28 mouse cellular contexts compared by ENCODE assay signal in the genomic region with DNA sequence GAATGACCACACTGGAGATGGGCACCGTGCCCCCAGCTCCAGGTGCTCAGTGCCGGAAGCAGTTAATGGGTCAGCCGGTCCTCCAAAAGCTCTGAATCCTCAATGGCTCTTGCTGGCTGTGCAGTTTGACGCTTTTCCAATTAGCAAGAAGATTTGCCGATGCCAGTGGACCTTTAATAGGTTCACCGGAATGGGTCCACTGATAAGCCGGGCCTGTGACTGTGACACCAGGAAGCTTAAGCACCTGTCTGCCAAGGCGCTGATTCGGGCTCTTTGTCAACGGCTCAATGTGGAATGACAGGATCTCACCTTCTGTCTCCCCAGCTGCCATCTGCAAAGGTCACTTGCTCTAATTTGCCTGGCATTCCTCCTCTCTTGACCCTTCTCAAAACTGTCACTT.
DNase-seq lines count a peak whose midpoint lies in the region; ATAC-seq and TF ChIP-seq lines count a peak whose summit lies in the region.
"Had no signal": no experiment of that assay in that cellular context is flagged by ENCODE, and none has a peak within 500 bp of the region (broad histone marks: within the 10 kb centered on the region; RNA-seq: fewer than 3 reads in every experiment).

No protein-coding gene starts in this region.

- no peaks in the 10 kb centered on the region for H3K27me3 ChIP-seq in midbrain, postnatal 0 days (ENCODE audit: insufficient read depth, low read length)
- H3K27me3 ChIP-seq in midbrain, embryonic 11.5 days (ENCODE audit: control insufficient read depth, insufficient read depth, low read length): no peaks in the 10 kb centered on the region
- H3K27me3 ChIP-seq: CH12.LX; embryonic facial prominence, embryonic 13.5 days; heart, embryonic 15.5 days; hindbrain, embryonic 13.5 days; limb, embryonic 12.5 days; liver, embryonic 15.5 days had no signal

- H3K4me1 ChIP-seq in midbrain, postnatal 0 days (ENCODE audit: insufficient read depth, low read length): peaks cover 3% of the 10 kb centered on the region; the same call in 1 of the 2 replicates
- no peaks in the 10 kb centered on the region for H3K4me1 ChIP-seq in midbrain, embryonic 11.5 days (ENCODE audit: control insufficient read depth, insufficient read depth, low read length)
- H3K4me1 ChIP-seq: embryonic facial prominence, embryonic 13.5 days; forebrain, embryonic 10.5 days; heart, embryonic 15.5 days; limb, embryonic 12.5 days; liver, embryonic 15.5 days; midbrain, embryonic 10.5 days had no signal

- no peak for TF ChIP-seq CTCF in midbrain, postnatal 0 days (IDR thresholded peaks at IDR 0.05)

- peak; percentile 74; the same call in 1 of the 2 replicates for ATAC-seq in cerebellum, adult (ENCODE audit: insufficient number of reproducible peaks, low FRiP score, low TSS enrichment)
- ATAC-seq in midbrain, postnatal 0 days (ENCODE audit: low FRiP score): no peak
- ATAC-seq in midbrain, embryonic 11.5 days (ENCODE audit: low FRiP score): no peak
- ATAC-seq: activated CD4-positive, CD25-positive, alpha-beta regulatory T cell, adult 4 months; forebrain, postnatal 0 days; intestine, postnatal 0 days had no signal

- H3K4me2 ChIP-seq in midbrain, postnatal 0 days (ENCODE audit: low read depth, low read length, poor library complexity, severe bottlenecking): no peak overlapping the region
- no peak overlapping the region for H3K4me2 ChIP-seq in midbrain, embryonic 11.5 days
- H3K4me2 ChIP-seq: embryonic facial prominence, embryonic 13.5 days; heart, embryonic 15.5 days; hindbrain, embryonic 13.5 days; limb, embryonic 12.5 days; liver, embryonic 15.5 days; lung, embryonic 14.5 days had no signal

- H3K9me3 ChIP-seq in midbrain, postnatal 0 days (ENCODE audit: low read length): no peaks in the 10 kb centered on the region
- no peaks in the 10 kb centered on the region for H3K9me3 ChIP-seq in midbrain, embryonic 11.5 days (ENCODE audit: control insufficient read depth, low read length)
- H3K9me3 ChIP-seq: embryonic facial prominence, embryonic 13.5 days; forebrain, embryonic 10.5 days; heart, embryonic 15.5 days; hindbrain, embryonic 13.5 days; liver, embryonic 15.5 days; midbrain, embryonic 10.5 days had no signal

- no peak overlapping the region for H3K27ac ChIP-seq in midbrain, postnatal 0 days (ENCODE audit: low read depth, low read length)
- H3K27ac ChIP-seq in midbrain, embryonic 11.5 days (ENCODE audit: low read depth, low read length): no peak overlapping the region
- H3K27ac ChIP-seq: embryonic facial prominence, embryonic 13.5 days; forebrain, embryonic 10.5 days; heart, embryonic 15.5 days; hindbrain, embryonic 13.5 days; limb, embryonic 12.5 days; liver, embryonic 15.5 days; midbrain, embryonic 10.5 days had no signal

- no peak for DNase-seq in cerebellum, postnatal 4 days (ENCODE audit: low spot score in 2 of 2)
- DNase-seq in midbrain, postnatal 0 days (ENCODE audit: low spot score): peak; percentile 38
- DNase-seq in midbrain, embryonic 11.5 days (ENCODE audit: low spot score, missing footprints): no peak
- peak; percentile 88 for DNase-seq in cerebellum, adult 9-10 months
- DNase-seq in cerebellum, postnatal 36 days: peak; percentile 76
- DNase-seq in adrenal gland, postnatal 36 days: no peak
- DNase-seq in yolk sac, embryonic 10.5 days (ENCODE audit: low spot score): no peak
- DNase-seq: adrenal gland, adult 2 months; forebrain, postnatal 0 days; gastrocnemius, postnatal 10 days; heart, postnatal 36 days; kidney, adult 9 months; kidney, postnatal 10 days; lung, embryonic 14.5 days; lung, postnatal 14 days; spleen, adult 18-20 months; thymus, postnatal 4 days had no signal

- no peaks in the 10 kb centered on the region for H3K36me3 ChIP-seq in midbrain, postnatal 0 days (ENCODE audit: insufficient read depth, low read length)
- H3K36me3 ChIP-seq in midbrain, embryonic 11.5 days (ENCODE audit: control insufficient read depth, insufficient read depth, low read length): no peaks in the 10 kb centered on the region
- H3K36me3 ChIP-seq: embryonic facial prominence, embryonic 13.5 days; forebrain, embryonic 10.5 days; heart, embryonic 15.5 days; hindbrain, embryonic 13.5 days; limb, embryonic 12.5 days; liver, embryonic 15.5 days; midbrain, embryonic 10.5 days had no signal

- no peak overlapping the region for H3K4me3 ChIP-seq in midbrain, postnatal 0 days (ENCODE audit: low read depth, low read length)
- H3K4me3 ChIP-seq in midbrain, embryonic 11.5 days (ENCODE audit: low read depth, low read length): no peak overlapping the region
- H3K4me3 ChIP-seq: embryonic facial prominence, embryonic 13.5 days; forebrain, embryonic 10.5 days; heart, embryonic 15.5 days; hindbrain, embryonic 13.5 days; limb, embryonic 12.5 days; liver, embryonic 15.5 days; midbrain, embryonic 10.5 days had no signal

- WGBS in midbrain, postnatal 0 days: 90% methylated on average over 10 of the region's 10 CpGs
- 94% methylated on average over 10 of the region's 10 CpGs for WGBS in midbrain, embryonic 11.5 days

- no peak overlapping the region for H3K9ac ChIP-seq in midbrain, postnatal 0 days (replicated peaks; ENCODE audit: low read length, poor library complexity, severe bottlenecking)
- no peak overlapping the region for H3K9ac ChIP-seq in midbrain, embryonic 11.5 days (ENCODE audit: low read length)
- H3K9ac ChIP-seq: embryonic facial prominence, embryonic 13.5 days; forebrain, postnatal 0 days; heart, embryonic 15.5 days; hindbrain, embryonic 13.5 days; limb, embryonic 12.5 days; liver, embryonic 15.5 days; lung, embryonic 14.5 days had no signal

Comparison
In these comparisons a context has a peak if more than half of its experiments do, and no peak if none do; other contexts are left out.
1. DNase-seq: peak in midbrain, postnatal 0 days (single experiment), cerebellum, adult 9-10 months (single experiment) and cerebellum, postnatal 36 days (2 of 2); none in cerebellum, postnatal 4 days (0 of 2), midbrain, embryonic 11.5 days (single experiment), adrenal gland, postnatal 36 days (0 of 2) and yolk sac, embryonic 10.5 days (single experiment).